Mouse (Mus musculus): ENCODE measurements around the gene Mast4. TPM values are rescaled to one million over a fixed set of nuclear protein-coding genes. Genes with fewer than 3 reads are reported as not detected.

Mast4 gene
- polyA plus RNA-seq, 1 experiment, result 6.4 TPM

- no peak overlapping the region for H3K4me3 ChIP-seq (ENCODE audit: extremely low read depth, insufficient read depth, insufficient read length)
- H3K36me3 ChIP-seq (ENCODE audit: control insufficient read depth, insufficient read depth, low read length), result no peaks in the 10 kb centered on the region
- no peaks in the 10 kb centered on the region for H3K27me3 ChIP-seq (ENCODE audit: control insufficient read depth, insufficient read depth, low read length)
- TF ChIP-seq CTCF (IDR thresholded peaks at IDR 0.05; ENCODE audit: extremely low read depth, insufficient read depth, insufficient read length, insufficient replicate concordance) (no peak), POLR2A (IDR thresholded peaks at IDR 0.05; ENCODE audit: low read depth, low read length) (no peak)
- 90% methylated on average over 11 of the region's 11 CpGs for WGBS
- no peak for DNase-seq (ENCODE audit: low read depth in 1 of 2, low spot score in 2 of 2)
- H3K4me1 ChIP-seq (ENCODE audit: control insufficient read depth, insufficient read depth, insufficient read length), result peaks cover 2% of the 10 kb centered on the region; the same call in 1 of the 2 replicates
- no peak overlapping the region for H3K27ac ChIP-seq (ENCODE audit: insufficient read depth, low read length)
These were observed 274.2 kb downstream of the Mast4 start for GRCm38 (mm10) chr13:103059995-103060652.

GRCm38 (mm10) chr13:103056451-103056850 is 277.8 kb downstream of the Mast4 start:
- H3K4me3 ChIP-seq (ENCODE audit: extremely low read depth, insufficient read depth, insufficient read length), result no peak overlapping the region
- no peak overlapping the region for H3K27ac ChIP-seq (ENCODE audit: insufficient read depth, low read length)
- no peak for DNase-seq (ENCODE audit: low read depth in 1 of 2, low spot score in 2 of 2)
- TF ChIP-seq POLR2A (IDR thresholded peaks at IDR 0.05; ENCODE audit: low read depth, low read length), result no peak
- TF ChIP-seq CTCF (IDR thresholded peaks at IDR 0.05; ENCODE audit: extremely low read depth, insufficient read depth, insufficient read length, insufficient replicate concordance), result no peak
- 0 out of 2 replicates have a peak, but pooled peaks cover 2% of the 10 kb centered on the region for H3K27me3 ChIP-seq (ENCODE audit: control insufficient read depth, insufficient read depth, low read length)
- WGBS, result 89% methylated on average over 10 of the region's 10 CpGs
- no peaks in the 10 kb centered on the region for H3K36me3 ChIP-seq (ENCODE audit: control insufficient read depth, insufficient read depth, low read length)
- no peaks in the 10 kb centered on the region for H3K4me1 ChIP-seq (ENCODE audit: control insufficient read depth, insufficient read depth, insufficient read length)

- H3K27me3 ChIP-seq (ENCODE audit: control insufficient read depth, insufficient read depth, low read length), result 0 out of 2 replicates have a peak, but pooled peaks cover 2% of the 10 kb centered on the region
- no peaks in the 10 kb centered on the region for H3K36me3 ChIP-seq (ENCODE audit: control insufficient read depth, insufficient read depth, low read length)
- no peak overlapping the region for H3K4me3 ChIP-seq (ENCODE audit: extremely low read depth, insufficient read depth, insufficient read length)
- no peak overlapping the region for H3K27ac ChIP-seq (ENCODE audit: insufficient read depth, low read length)
- TF ChIP-seq CTCF (IDR thresholded peaks at IDR 0.05; ENCODE audit: extremely low read depth, insufficient read depth, insufficient read length, insufficient replicate concordance) (no peak), POLR2A (IDR thresholded peaks at IDR 0.05; ENCODE audit: low read depth, low read length) (no peak)
- H3K4me1 ChIP-seq (ENCODE audit: control insufficient read depth, insufficient read depth, insufficient read length), result no peaks in the 10 kb centered on the region
- no peak for DNase-seq (ENCODE audit: low read depth in 1 of 2, low spot score in 2 of 2)
- 87% methylated on average over 7 of the region's 7 CpGs for WGBS
These were observed 281.6 kb downstream of the Mast4 start for GRCm38 (mm10) chr13:103052661-103053060.

GRCm38 (mm10) chr13:103048954-103049353 is 285.3 kb downstream of the Mast4 start:
- no peak for DNase-seq (ENCODE audit: low read depth in 1 of 2, low spot score in 2 of 2)
- no peaks in the 10 kb centered on the region for H3K36me3 ChIP-seq (ENCODE audit: control insufficient read depth, insufficient read depth, low read length)
- WGBS, result 89% methylated on average over 7 of the region's 7 CpGs
- no peak for TF ChIP-seq POLR2A (IDR thresholded peaks at IDR 0.05; ENCODE audit: low read depth, low read length)
- no peak for TF ChIP-seq CTCF (IDR thresholded peaks at IDR 0.05; ENCODE audit: extremely low read depth, insufficient read depth, insufficient read length, insufficient replicate concordance)
- H3K4me3 ChIP-seq (ENCODE audit: extremely low read depth, insufficient read depth, insufficient read length), result no peak overlapping the region
- no peak overlapping the region for H3K27ac ChIP-seq (ENCODE audit: insufficient read depth, low read length)
- H3K4me1 ChIP-seq (ENCODE audit: control insufficient read depth, insufficient read depth, insufficient read length), result no peaks in the 10 kb centered on the region
- H3K27me3 ChIP-seq (ENCODE audit: control insufficient read depth, insufficient read depth, low read length), result 0 out of 2 replicates have a peak, but pooled peaks cover 2% of the 10 kb centered on the region

- DNase-seq (ENCODE audit: low read depth in 1 of 2, low spot score in 2 of 2), result no peak
- 91% methylated on average over 9 of the region's 9 CpGs for WGBS
- H3K4me1 ChIP-seq (ENCODE audit: control insufficient read depth, insufficient read depth, insufficient read length), result no peaks in the 10 kb centered on the region
- H3K4me3 ChIP-seq (ENCODE audit: extremely low read depth, insufficient read depth, insufficient read length), result no peak overlapping the region
- H3K27me3 ChIP-seq (ENCODE audit: control insufficient read depth, insufficient read depth, low read length), result no peaks in the 10 kb centered on the region
- H3K36me3 ChIP-seq (ENCODE audit: control insufficient read depth, insufficient read depth, low read length), result no peaks in the 10 kb centered on the region
- TF ChIP-seq CTCF (IDR thresholded peaks at IDR 0.05; ENCODE audit: extremely low read depth, insufficient read depth, insufficient read length, insufficient replicate concordance) (no peak), POLR2A (IDR thresholded peaks at IDR 0.05; ENCODE audit: low read depth, low read length) (no peak)
- H3K27ac ChIP-seq (ENCODE audit: insufficient read depth, low read length), result no peak overlapping the region
These were observed 290.6 kb downstream of the Mast4 start for GRCm38 (mm10) chr13:103043692-103044091.

- Histone ChIP-seq H3K4me3 (ENCODE audit: extremely low read depth, insufficient read depth, insufficient read length) (no peak overlapping the region), H3K36me3 (ENCODE audit: control insufficient read depth, insufficient read depth, low read length) (no peaks in the 10 kb centered on the region), H3K27me3 (ENCODE audit: control insufficient read depth, insufficient read depth, low read length) (no peaks in the 10 kb centered on the region), H3K4me1 (ENCODE audit: control insufficient read depth, insufficient read depth, insufficient read length) (no peaks in the 10 kb centered on the region), H3K27ac (ENCODE audit: insufficient read depth, low read length) (no peak overlapping the region)
- WGBS, result 91% methylated on average over 4 of the region's 4 CpGs
- TF ChIP-seq CTCF (IDR thresholded peaks at IDR 0.05; ENCODE audit: extremely low read depth, insufficient read depth, insufficient read length, insufficient replicate concordance) (no peak), POLR2A (IDR thresholded peaks at IDR 0.05; ENCODE audit: low read depth, low read length) (no peak)
- no peak for DNase-seq (ENCODE audit: low read depth in 1 of 2, low spot score in 2 of 2)
These were observed 291.3 kb downstream of the Mast4 start for GRCm38 (mm10) chr13:103043011-103043410.

- no peak for TF ChIP-seq CTCF (IDR thresholded peaks at IDR 0.05; ENCODE audit: extremely low read depth, insufficient read depth, insufficient read length, insufficient replicate concordance)
- TF ChIP-seq POLR2A (IDR thresholded peaks at IDR 0.05; ENCODE audit: low read depth, low read length), result no peak
These were observed 296.8 kb downstream of the Mast4 start for GRCm38 (mm10) chr13:103037466-103037865.

More at GRCm38 (mm10) chr13:103037466-103037865, 296.8 kb downstream of the Mast4 start:
- Histone ChIP-seq H3K27me3 (ENCODE audit: control insufficient read depth, insufficient read depth, low read length) (no peaks in the 10 kb centered on the region), H3K4me1 (ENCODE audit: control insufficient read depth, insufficient read depth, insufficient read length) (no peaks in the 10 kb centered on the region), H3K27ac (ENCODE audit: insufficient read depth, low read length) (no peak overlapping the region), H3K36me3 (ENCODE audit: control insufficient read depth, insufficient read depth, low read length) (no peaks in the 10 kb centered on the region), H3K4me3 (ENCODE audit: extremely low read depth, insufficient read depth, insufficient read length) (no peak overlapping the region)
- 82% methylated on average over 5 of the region's 5 CpGs for WGBS
- no peak for DNase-seq (ENCODE audit: low read depth in 1 of 2, low spot score in 2 of 2)

Data from spleen, adult 2 months (tissue).